Mouse (Mus musculus): Measurements from ENCODE around the gene Ypel1.

GRCm38 (mm10) chr16:17121569-17121968 lies 52.1 kb downstream of the Ypel1 start:
- no peak for TF ChIP-seq GATA1 (IDR thresholded peaks at IDR 0.05; ENCODE audit: low read length)
- no peak for TF ChIP-seq TAL1 (IDR thresholded peaks at IDR 0.05; ENCODE audit: low read length)
